Mouse (Mus musculus) liver, adult 2 months (tissue): Measurements from ENCODE around the gene S100a4.

Experiments
- CTCF ChIP-seq: fragments of 200-500 bp; IDR thresholded peaks from 2 replicates; pipeline ENCODE4 v1.5.1; 2011; ENCODE audit warnings: low read depth, low read length, control low read depth
- POLR2A ChIP-seq: fragments of 200-500 bp; IDR thresholded peaks from 2 replicates; pipeline ENCODE4 v1.6.1; 2011; ENCODE audit warnings: low read length, control low read depth; ENCODE audit not compliant: insufficient read depth; ENCODE audit errors: extremely low read depth

GRCm38 (mm10) chr3:90605736-90606135 lies 2.2 kb downstream of the S100a4 start:
- TF ChIP-seq CTCF (no peak), POLR2A (no peak)
